Mouse (Mus musculus) MEL (cell line): ENCODE data around the gene H3f3b. TPM values are rescaled to one million over a fixed set of nuclear protein-coding genes. Genes with fewer than 3 reads are reported as not detected.

Source experiments
- DNase-seq: peaks from one replicate; pipeline ENCODE4 v3.0.0; 2011; ENCODE audit warnings: low read depth, low spot score
- H3K27ac ChIP-seq: 2 replicates; pipeline ENCODE4 v1.5.1; 2012; ENCODE audit warnings: low read depth, mild to moderate bottlenecking, control low read depth, low read length, moderate library complexity; ENCODE audit not compliant: control insufficient read depth
- H3K27me3 ChIP-seq, 2 experiments: fragments of 150-350 bp in 1 of 2; sonication (generic) in 1 of 2; 2 replicates each; pipeline ENCODE4 v1.6.1; 2012; ENCODE audit warnings: low read length in 2 of 2, mild to moderate bottlenecking in 2 of 2, improper control_type of control experiment in 1 of 2, moderate library complexity in 1 of 2; ENCODE audit not compliant: insufficient read depth in 2 of 2, control insufficient read depth in 1 of 2
- H3K36me3 ChIP-seq, 2 experiments: 2 replicates each; pipeline ENCODE4 v1.6.1; 2012 to 2014; ENCODE audit warnings: low read length in 2 of 2, improper control_type of control experiment in 1 of 2, inconsistent platforms in 1 of 2, mild to moderate bottlenecking in 1 of 2; ENCODE audit not compliant: insufficient read depth in 2 of 2, control insufficient read depth in 1 of 2
- H3K4me1 ChIP-seq, 2 experiments: fragments of 150-350 bp in 1 of 2; sonication (generic) in 1 of 2; 2 replicates each; pipeline ENCODE4 v1.6.1; 2012; ENCODE audit warnings: low read length in 2 of 2, improper control_type of control experiment in 1 of 2, mild to moderate bottlenecking in 1 of 2; ENCODE audit not compliant: insufficient read depth in 2 of 2, control insufficient read depth in 1 of 2
- H3K4me3 ChIP-seq, 2 experiments: fragments of 150-350 bp in 1 of 2; sonication (generic) in 1 of 2; 2 replicates each; pipeline ENCODE4 v1.5.1; 2012; ENCODE audit warnings: low read depth in 2 of 2, low read length in 2 of 2, mild to moderate bottlenecking in 2 of 2, moderate library complexity in 2 of 2, control low read depth in 1 of 2, improper control_type of control experiment in 1 of 2; ENCODE audit not compliant: control insufficient read depth in 1 of 2, insufficient read depth in 1 of 2
- H3K79me2 ChIP-seq: 2 replicates; pipeline ENCODE4 v1.6.1; 2012; ENCODE audit warnings: mild to moderate bottlenecking, low read length, moderate library complexity; ENCODE audit not compliant: control insufficient read depth, poor library complexity, insufficient read depth
- H3K9ac ChIP-seq: 2 replicates; pipeline ENCODE4 v1.6.1; 2012; ENCODE audit warnings: low read depth, mild to moderate bottlenecking, control low read depth, low read length, moderate library complexity; ENCODE audit not compliant: control insufficient read depth, poor library complexity, severe bottlenecking
- H3K9me3 ChIP-seq: fragments of 150-350 bp; sonication (generic); replicated peaks from 2 replicates; pipeline ENCODE4 v1.6.1; 2012; ENCODE audit warnings: mild to moderate bottlenecking, low read length, improper control_type of control experiment, moderate library complexity; ENCODE audit not compliant: insufficient read depth
- BHLHE40 ChIP-seq: IDR thresholded peaks from 2 replicates; pipeline ENCODE4 v1.6.1; 2012; ENCODE audit warnings: low read depth, mild to moderate bottlenecking, inconsistent platforms, low read length, improper control_type of control experiment, borderline replicate concordance
- CHD1 ChIP-seq: IDR thresholded peaks from 2 replicates; pipeline ENCODE4 v1.6.1; 2012; ENCODE audit warnings: low read depth, mild to moderate bottlenecking, inconsistent platforms, low read length, improper control_type of control experiment
- CHD2 ChIP-seq: IDR thresholded peaks from 2 replicates; pipeline ENCODE4 v1.6.1; 2011; ENCODE audit warnings: low read length, improper control_type of control experiment
- CTCF ChIP-seq, 3 experiments: IDR thresholded peaks in 2 of 3; conservative IDR thresholded peaks in 1 of 3; 2 replicates each; pipeline ENCODE4 v1.5.1; 2011 to 2012; ENCODE audit warnings: low read length in 3 of 3, low read depth in 2 of 3, mild to moderate bottlenecking in 2 of 3, improper control_type of control experiment in 1 of 3, inconsistent platforms in 1 of 3, mixed read lengths in 1 of 3, moderate library complexity in 1 of 3; ENCODE audit not compliant: control insufficient read depth in 1 of 3, insufficient read depth in 1 of 3, poor library complexity in 1 of 3, severe bottlenecking in 1 of 3
- E2F4 ChIP-seq: IDR thresholded peaks from 2 replicates; pipeline ENCODE4 v1.6.1; 2011; ENCODE audit warnings: low read depth, low read length, improper control_type of control experiment, borderline replicate concordance
- ELF1 ChIP-seq: IDR thresholded peaks from 2 replicates; pipeline ENCODE4 v1.6.1; 2014; ENCODE audit warnings: low read depth, mild to moderate bottlenecking, inconsistent platforms, low read length, improper control_type of control experiment, moderate library complexity
- EP300 ChIP-seq, 2 experiments: IDR thresholded peaks; 2 replicates each; pipeline ENCODE4 v1.6.1; 2011; ENCODE audit warnings: improper control_type of control experiment in 2 of 2, low read length in 2 of 2, low read depth in 1 of 2, mild to moderate bottlenecking in 1 of 2
- GABPA ChIP-seq: IDR thresholded peaks from 2 replicates; pipeline ENCODE4 v1.6.1; 2012; ENCODE audit warnings: low read depth, mild to moderate bottlenecking, inconsistent platforms, low read length, improper control_type of control experiment, moderate library complexity
- GATA1 ChIP-seq: IDR thresholded peaks from 2 replicates; pipeline ENCODE4 v1.6.1; 2011; ENCODE audit warnings: low read depth, low read length, improper control_type of control experiment
- HCFC1 ChIP-seq: IDR thresholded peaks from 2 replicates; pipeline ENCODE4 v1.6.1; 2012; ENCODE audit warnings: low read depth, mild to moderate bottlenecking, inconsistent platforms, low read length, improper control_type of control experiment, moderate library complexity
- JUND ChIP-seq: IDR thresholded peaks from 2 replicates; pipeline ENCODE4 v1.6.1; 2011; ENCODE audit warnings: low read depth, mild to moderate bottlenecking, improper control_type of control experiment, low read length
- KAT2A ChIP-seq: conservative IDR thresholded peaks from 2 replicates; pipeline ENCODE4 v1.6.1; 2012; ENCODE audit warnings: low read depth, low read length, improper control_type of control experiment, inconsistent platforms
- MAFK ChIP-seq: IDR thresholded peaks from 2 replicates; pipeline ENCODE4 v1.6.1; 2011; ENCODE audit warnings: low read depth, mild to moderate bottlenecking, low read length, improper control_type of control experiment, borderline replicate concordance
- MAX ChIP-seq: IDR thresholded peaks from 2 replicates; pipeline ENCODE4 v1.6.1; 2011; ENCODE audit warnings: low read length, improper control_type of control experiment
- MAZ ChIP-seq: IDR thresholded peaks from 2 replicates; pipeline ENCODE4 v1.6.1; 2012; ENCODE audit warnings: low read depth, mild to moderate bottlenecking, inconsistent platforms, low read length, improper control_type of control experiment
- MEF2A ChIP-seq: IDR thresholded peaks from 2 replicates; pipeline ENCODE4 v1.6.1; 2014; ENCODE audit warnings: low read depth, mild to moderate bottlenecking, inconsistent platforms, low read length, improper control_type of control experiment; ENCODE audit not compliant: poor library complexity, insufficient replicate concordance, severe bottlenecking; ENCODE audit errors: extremely low read depth
- MXI1 ChIP-seq: IDR thresholded peaks from 2 replicates; pipeline ENCODE4 v1.6.1; 2011; ENCODE audit warnings: mild to moderate bottlenecking, low read depth, low read length, improper control_type of control experiment
- MYB ChIP-seq: IDR thresholded peaks from 2 replicates; pipeline ENCODE4 v1.6.1; 2011; ENCODE audit warnings: mild to moderate bottlenecking, low read depth, low read length, improper control_type of control experiment
- MYC ChIP-seq: IDR thresholded peaks from 2 replicates; pipeline ENCODE4 v1.6.1; 2011; ENCODE audit warnings: low read depth, mild to moderate bottlenecking, low read length, improper control_type of control experiment, moderate library complexity
- NELFE ChIP-seq: IDR thresholded peaks from 2 replicates; pipeline ENCODE4 v1.6.1; 2011; ENCODE audit warnings: low read depth, low read length, improper control_type of control experiment
- POLR2A ChIP-seq, 2 experiments: IDR thresholded peaks; 2 replicates each; pipeline ENCODE4 v1.6.1; 2011 to 2012; ENCODE audit warnings: low read length in 2 of 2, mild to moderate bottlenecking in 2 of 2, control low read depth in 1 of 2, improper control_type of control experiment in 1 of 2, low read depth in 1 of 2, moderate library complexity in 1 of 2; ENCODE audit not compliant: control insufficient read depth in 1 of 2, insufficient read depth in 1 of 2, poor library complexity in 1 of 2
- POLR2AphosphoS2 ChIP-seq: IDR thresholded peaks from 2 replicates; pipeline ENCODE4 v1.6.1; 2011; ENCODE audit warnings: low read length, improper control_type of control experiment
- POLR2AphosphoS5 ChIP-seq: IDR thresholded peaks from 2 replicates; pipeline ENCODE4 v1.6.1; 2012; ENCODE audit warnings: low read depth, borderline replicate concordance, mild to moderate bottlenecking, inconsistent platforms, low read length, moderate library complexity, mixed read lengths
- RAD21 ChIP-seq: IDR thresholded peaks from 2 replicates; pipeline ENCODE4 v1.6.1; 2011; ENCODE audit warnings: mild to moderate bottlenecking, low read depth, low read length, improper control_type of control experiment
- RCOR1 ChIP-seq: IDR thresholded peaks from 2 replicates; pipeline ENCODE4 v1.6.1; 2012; ENCODE audit warnings: low read depth, mild to moderate bottlenecking, inconsistent platforms, low read length, improper control_type of control experiment
- SIN3A ChIP-seq: IDR thresholded peaks from 2 replicates; pipeline ENCODE4 v1.6.1; 2012; ENCODE audit warnings: low read length, improper control_type of control experiment, inconsistent platforms
- SMC3 ChIP-seq: IDR thresholded peaks from 2 replicates; pipeline ENCODE4 v1.6.1; 2011; ENCODE audit warnings: low read depth, low read length, improper control_type of control experiment
- TBP ChIP-seq: IDR thresholded peaks from 2 replicates; pipeline ENCODE4 v1.8.0; 2011; ENCODE audit warnings: low read depth, low read length, improper control_type of control experiment
- TCF12 ChIP-seq: IDR thresholded peaks from 2 replicates; pipeline ENCODE4 v1.6.1; 2014; ENCODE audit warnings: low read depth, mild to moderate bottlenecking, inconsistent platforms, low read length, improper control_type of control experiment, moderate library complexity
- USF1 ChIP-seq: IDR thresholded peaks from 2 replicates; pipeline ENCODE4 v1.6.1; 2014; ENCODE audit warnings: low read depth, mild to moderate bottlenecking, inconsistent platforms, low read length, improper control_type of control experiment, moderate library complexity
- USF2 ChIP-seq, 2 experiments: IDR thresholded peaks; 2 replicates each; pipeline ENCODE4 v1.6.1; 2011 to 2012; ENCODE audit warnings: improper control_type of control experiment in 2 of 2, low read length in 2 of 2, borderline replicate concordance in 1 of 2, inconsistent platforms in 1 of 2, low read depth in 1 of 2, mild to moderate bottlenecking in 1 of 2; ENCODE audit not compliant: insufficient read depth in 1 of 2
- ZC3H11A ChIP-seq: IDR thresholded peaks from 2 replicates; pipeline ENCODE4 v1.6.1; 2012; ENCODE audit warnings: low read depth, mild to moderate bottlenecking, inconsistent platforms, low read length, improper control_type of control experiment
- ZKSCAN1 ChIP-seq: IDR thresholded peaks from 2 replicates; pipeline ENCODE4 v1.6.1; 2012; ENCODE audit warnings: low read depth, mild to moderate bottlenecking, inconsistent platforms, low read length, improper control_type of control experiment, moderate library complexity
- ZMIZ1 ChIP-seq: IDR thresholded peaks from 2 replicates; pipeline ENCODE4 v1.6.1; 2012; ENCODE audit warnings: low read depth, mild to moderate bottlenecking, inconsistent platforms, low read length, improper control_type of control experiment, moderate library complexity
- polyA plus RNA-seq, 2 experiments: library from polyadenylated mRNA; stranded (reverse) in 1 of 2; unstranded in 1 of 2; fragments of >175 nt in 1 of 2; fragments of >200 nt in 1 of 2; gene quantifications; 2 replicates each; pipeline versions ENCODE4 v1.2.1 to v1.2.4; 2012; ENCODE audit warnings: low replicate concordance in 2 of 2, low read depth in 1 of 2; ENCODE audit not compliant: insufficient read length in 2 of 2, insufficient read depth in 1 of 2, missing spikeins in 1 of 2
- total RNA-seq: library from RNA; depleted of rRNA; stranded (reverse); fragments of 300-350 nt; gene quantifications from 2 replicates; pipeline ENCODE4 v1.2.3, GENCODE M21; 2012

H3f3b gene
- total and polyA plus RNA-seq, 3 experiments = 96.6 to 767 (median 498) TPM

GRCm38 (mm10) chr11:116004840-116005700 lies 22.7 kb downstream of the H3f3b start:
- H3K27me3 ChIP-seq = no peaks in the 10 kb centered on the region
- H3K79me2 ChIP-seq = no peaks in the 10 kb centered on the region; the same call in 1 of the 2 replicates
- DNase-seq = peak; percentile 95
- H3K4me3 ChIP-seq = peak overlapping the region; percentile 56 to 68
- H3K9ac ChIP-seq = peak overlapping the region; percentile 80
- H3K9me3 ChIP-seq = no peaks in the 10 kb centered on the region
- peaks cover 5 to 15% of the 10 kb centered on the region in 2 experiments for H3K4me1 ChIP-seq
- peaks cover 0 to 8% of the 10 kb centered on the region in 2 experiments; a peak in 2 of 4 replicates for H3K36me3 ChIP-seq
- H3K27ac ChIP-seq = peak overlapping the region; percentile 77
- TF ChIP-seq TBP = 0 out of 2 replicates have a peak, but pooled peaks have one; percentile 40
- no peak; the same call in 1 of the 2 replicates for TF ChIP-seq TCF12
- TF ChIP-seq KAT2A = no peak
- TF ChIP-seq RCOR1 = no peak
- peak; percentile 67 for TF ChIP-seq HCFC1
- TF ChIP-seq POLR2AphosphoS2 = peak; percentile 85; the same call in 1 of the 2 replicates
- 0 out of 2 replicates have a peak, but pooled peaks have one; percentile 39 for TF ChIP-seq MEF2A
- peak; percentile 86 for TF ChIP-seq ZMIZ1
- no peak for TF ChIP-seq JUND
- TF ChIP-seq RAD21 = no peak; the same call in 1 of the 2 replicates
- 0 out of 2 replicates have a peak, but pooled peaks have one; percentile 25 for TF ChIP-seq MYC
- peak; percentile 42; the same call in 1 of the 2 replicates for TF ChIP-seq CHD1
- peak; percentile 93 for TF ChIP-seq MAZ
- peak; percentile 76 for TF ChIP-seq ELF1
- no peak for TF ChIP-seq GATA1
- TF ChIP-seq POLR2AphosphoS5 = no peak; the same call in 1 of the 2 replicates
- 0 out of 2 replicates have a peak, but pooled peaks have one; percentile 1 for TF ChIP-seq ZC3H11A
- TF ChIP-seq E2F4 = peak; percentile 67; the same call in 1 of the 2 replicates
- TF ChIP-seq CHD2 = no peak
- peak; percentile 72 for TF ChIP-seq MAX
- peak; percentile 48 to 87; a peak in 3 of 4 replicates for TF ChIP-seq POLR2A (IDR thresholded peaks at IDR 0.05; ENCODE audit: control insufficient read depth in 1 of 2, insufficient read depth in 1 of 2, low read depth in 1 of 2, low read length in 2 of 2, poor library complexity in 1 of 2)
- peak; percentile 40 for TF ChIP-seq SMC3
- TF ChIP-seq EP300 (IDR thresholded peaks at IDR 0.05; ENCODE audit: low read depth in 1 of 2, low read length in 2 of 2) = 0 out of 4 replicates have a peak, but pooled peaks of 1 of the 2 experiments have one; percentile 4
- TF ChIP-seq NELFE = peak; percentile 73
- TF ChIP-seq MAFK = no peak
- peak; percentile 13 to 97 (median 80); a peak in 4 of 6 replicates for TF ChIP-seq CTCF (IDR thresholded peaks at IDR 0.05 in 2 of 3, conservative IDR thresholded peaks at IDR 0.05 in 1 of 3; ENCODE audit: control insufficient read depth in 1 of 3, insufficient read depth in 1 of 3, low read depth in 2 of 3, low read length in 3 of 3, poor library complexity in 1 of 3, severe bottlenecking in 1 of 3)
- TF ChIP-seq ZKSCAN1 = 0 out of 2 replicates have a peak, but pooled peaks have one; percentile 12
- peak; percentile 92 for TF ChIP-seq USF1
- no peak for TF ChIP-seq MYB
- TF ChIP-seq USF2 (IDR thresholded peaks at IDR 0.05; ENCODE audit: borderline replicate concordance in 1 of 2, insufficient read depth in 1 of 2, low read depth in 1 of 2, low read length in 2 of 2) = peak in 1 of 2 experiments; percentile 54; a peak in 1 of 4 replicates
- TF ChIP-seq MXI1 = peak; percentile 78
- TF ChIP-seq BHLHE40 = 0 out of 2 replicates have a peak, but pooled peaks have one; percentile 27
- TF ChIP-seq SIN3A = peak; percentile 72
- TF ChIP-seq GABPA = no peak
